Mouse (Mus musculus) naive thymus-derived CD4-positive, alpha-beta T cell, adult 5 months (primary cell): Measurements from ENCODE around the gene Serinc3. TPM values are rescaled to one million over a fixed set of nuclear protein-coding genes. Genes with fewer than 3 reads are reported as not detected.

Source experiments
- polyA plus RNA-seq: library from polyadenylated mRNA; unstranded; fragments of 100-300 nt; shearing (Covaris generic); gene quantifications from one replicate; pipeline ENCODE4 v1.2.1, GENCODE M21; 2017

The Serinc3 gene
- 397 TPM for polyA plus RNA-seq

DNA sequence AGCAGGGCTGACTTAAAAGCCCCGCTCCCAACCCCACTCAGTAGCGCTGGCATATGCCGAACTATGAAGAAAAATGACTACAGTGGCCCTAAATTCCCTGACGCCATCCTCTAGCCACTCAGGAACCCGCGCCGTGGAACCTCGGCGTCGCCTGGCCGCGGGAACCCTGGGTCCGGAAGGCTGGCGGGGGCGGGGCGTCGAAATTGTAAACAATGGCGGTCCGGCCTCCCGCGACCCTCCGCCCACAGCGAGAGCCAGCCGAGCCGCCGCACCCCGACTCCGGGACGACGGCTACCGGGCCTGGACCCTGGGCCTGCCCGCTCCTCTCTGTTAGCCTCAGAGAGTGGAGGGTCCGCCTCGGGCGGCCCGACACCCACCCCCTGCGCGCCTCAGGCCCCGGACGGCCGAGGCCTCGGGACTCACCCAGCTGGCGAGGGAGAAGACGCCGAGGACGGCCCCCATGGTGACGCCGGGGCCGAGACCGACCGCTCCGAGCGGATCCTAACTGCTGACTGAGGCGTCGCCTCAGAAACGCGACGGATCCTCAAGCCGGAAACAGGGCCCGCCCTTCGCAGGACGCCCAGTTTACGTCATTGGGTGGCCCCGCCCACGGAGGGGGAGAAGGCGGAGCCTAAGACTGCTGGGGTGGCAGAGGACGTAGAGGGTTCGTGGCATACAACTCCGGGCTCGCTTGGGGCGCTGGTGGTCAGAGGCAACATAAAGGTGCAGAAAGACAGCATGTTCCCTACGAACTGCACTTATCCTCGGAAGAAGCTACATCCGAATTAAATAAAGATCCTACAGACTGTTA lies at the start of gene Serinc3:
Serinc3 (minus strand) TSS at position 557 of the 811 bp plus-strand sequence.

DNA sequence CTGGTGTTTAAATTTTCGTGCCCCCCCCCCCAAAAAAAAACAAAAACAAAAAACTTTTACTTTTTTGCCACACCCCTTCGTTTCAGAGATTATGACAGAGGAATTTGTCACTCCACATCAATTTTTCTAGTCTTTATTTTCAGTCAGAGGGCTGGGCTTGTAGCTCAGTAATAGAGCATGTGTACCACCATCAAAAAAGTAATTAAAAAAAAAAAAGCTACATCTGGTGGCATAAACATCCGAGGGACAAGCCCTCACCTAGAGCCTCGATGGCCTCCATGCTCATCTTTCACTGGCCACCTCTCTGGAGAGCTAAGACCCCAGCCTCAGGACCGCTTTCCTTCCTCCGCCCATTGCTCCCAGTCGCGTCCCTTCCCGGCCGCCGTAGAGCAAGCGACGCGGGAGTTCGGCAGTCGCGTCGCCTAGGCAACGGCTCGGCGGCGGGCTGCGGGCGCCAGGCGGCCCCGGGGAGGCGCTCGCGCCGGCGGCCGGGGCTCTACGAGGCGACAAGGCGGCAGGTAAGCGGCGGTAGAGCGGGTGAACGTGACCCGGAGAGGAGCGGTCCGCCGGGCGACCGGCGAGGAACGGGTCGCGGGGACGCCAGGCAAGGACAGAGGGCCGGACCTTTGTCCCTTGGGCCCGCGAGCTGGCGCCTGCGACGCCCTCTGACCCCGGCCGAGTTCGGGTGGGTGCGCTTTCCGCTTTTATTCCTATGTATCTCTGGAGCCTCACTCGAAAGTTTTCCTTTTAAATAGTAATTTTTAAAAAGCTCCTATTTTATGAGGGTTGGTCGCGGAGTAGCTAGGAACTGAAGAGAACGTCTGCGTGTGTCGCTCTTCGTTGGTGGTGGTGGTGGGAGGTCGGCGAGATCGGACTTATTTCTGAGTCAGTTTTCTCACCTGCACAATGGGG lies 13.3 kb upstream of the Serinc3 start, which contains the start of gene Pkig:
Pkig (plus strand) TSS at position 412 of the 912 bp plus-strand sequence.

DNA sequence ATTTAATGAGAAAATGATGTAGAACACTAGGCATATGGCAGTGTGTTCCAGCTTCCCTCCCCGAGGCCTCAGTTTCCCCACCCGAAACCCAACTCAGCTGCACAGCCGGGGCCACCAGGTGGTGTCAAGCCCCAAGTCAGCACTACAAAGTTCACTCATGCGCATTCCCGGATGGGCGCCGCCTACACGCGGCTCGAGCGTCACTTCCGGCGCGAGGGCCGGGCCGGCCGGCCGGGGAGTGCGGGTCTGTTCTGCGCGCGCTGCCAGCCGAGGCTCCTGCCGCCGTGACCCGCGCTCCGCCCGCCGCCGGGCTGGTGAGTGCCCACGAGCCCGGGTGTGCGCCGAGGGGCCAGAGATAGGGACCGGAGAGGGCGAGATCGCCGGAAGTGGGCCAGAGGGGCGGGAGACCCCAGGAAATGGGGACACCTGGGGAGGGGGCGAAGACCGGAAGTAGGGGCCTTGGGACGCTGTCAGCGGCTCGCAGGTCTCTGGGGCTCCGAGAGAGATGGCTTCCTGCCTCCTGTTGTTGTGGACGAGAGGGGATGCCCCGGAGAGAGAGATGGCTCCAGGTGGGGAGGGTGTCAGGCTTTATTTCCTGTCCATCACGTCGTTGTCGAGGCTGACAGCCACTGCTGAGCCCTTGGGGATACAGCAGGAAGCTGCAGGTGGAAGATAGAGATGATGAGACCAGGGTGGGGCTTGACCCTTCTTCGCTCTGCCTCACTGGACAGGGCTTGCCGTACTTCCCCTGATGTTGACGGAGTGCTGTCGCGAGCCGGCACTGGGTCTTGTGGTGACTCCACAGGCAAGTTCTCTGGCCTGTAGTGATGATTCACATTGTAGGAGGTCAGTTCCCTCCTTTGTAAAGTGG lies 42.6 kb downstream of the Serinc3 start, which contains the start of gene Ttpal:
Ttpal (plus strand) TSS at position 214 of the 871 bp plus-strand sequence.

Other genes with a start within 250 kb of the Serinc3 start
- not detected for gene Jph2, start 247.1 kb downstream of the Serinc3 start, polyA plus RNA-seq
- gene Oser1, start 220.4 kb downstream of the Serinc3 start, polyA plus RNA-seq, result 255 TPM
- not detected for gene Gdap1l1, start 206.7 kb downstream of the Serinc3 start, polyA plus RNA-seq
- gene Fitm2, start 172.5 kb downstream of the Serinc3 start, polyA plus RNA-seq, result 3.9 TPM
- not detected for gene R3hdml, start 152.8 kb downstream of the Serinc3 start, polyA plus RNA-seq
- not detected for gene Hnf4a, start 138.3 kb downstream of the Serinc3 start, polyA plus RNA-seq
- gene Ttpal, start 42.8 kb downstream of the Serinc3 start, polyA plus RNA-seq, result 43.3 TPM
- gene Pkig, start 13.3 kb upstream of the Serinc3 start, polyA plus RNA-seq, result 1.8 TPM
- gene Ada, start 105.1 kb upstream of the Serinc3 start, polyA plus RNA-seq, result 12.8 TPM
- gene Ccn5, start 175.7 kb upstream of the Serinc3 start, polyA plus RNA-seq, result not detected
- not detected for gene Kcnk15, start 208.5 kb upstream of the Serinc3 start, polyA plus RNA-seq